Mouse (Mus musculus): ENCODE results near the gene Adgrf4.

GRCm38 (mm10) chr17:42611295-42611694 lies 80.8 kb downstream of the Adgrf4 start, which contains the start of gene Opn5:
- TF ChIP-seq CTCF (IDR thresholded peaks at IDR 0.05; ENCODE audit: extremely low read depth, insufficient read depth, insufficient read length, insufficient replicate concordance) = no peak
- no peak for TF ChIP-seq POLR2A (IDR thresholded peaks at IDR 0.05; ENCODE audit: low read depth, low read length)

Data from spleen, adult 2 months (tissue).